Mouse (Mus musculus) adrenal gland, adult 10 weeks (tissue): Measurements from ENCODE around the gene Vmn1r171. TPM values are rescaled to one million over a fixed set of nuclear protein-coding genes. Genes with fewer than 3 reads are reported as not detected.

Experiments used
- polyA plus RNA-seq: library from polyadenylated mRNA; stranded (reverse); fragments of 350-450 nt; fragmentation: Illumina TruSeq; extraction: RNeasy Lipid Tissue Mini Kit (QIAGEN cat#74804); gene quantifications from one replicate; pipeline ENCODE4 v1.2.3, GENCODE M21; 2014; ENCODE audit warnings: low read depth, low replicate concordance

The Vmn1r171 gene
- polyA plus RNA-seq: not detected

GRCm38 (mm10) chr7:23630422-23630821 lies at the start of gene Vmn1r171:
Gene Vmn1r171, plus strand, starts transcription at chr7:23630722.

GRCm38 (mm10) chr7:23605875-23606274 lies 24.6 kb upstream of the Vmn1r171 start, which contains the start of gene Vmn1r170:
Gene Vmn1r170, plus strand, starts transcription at chr7:23606175.

GRCm38 (mm10) chr7:23658016-23658415 lies 27.5 kb downstream of the Vmn1r171 start, which contains the start of gene Vmn1r172:
Gene Vmn1r172, plus strand, starts transcription at chr7:23658316.

Other genes starting within 250 kb of the Vmn1r171 start
- gene Nlrp5, start 244.8 kb upstream of the Vmn1r171 start, polyA plus RNA-seq: not detected
- not detected for gene Vmn1r167, start 123.5 kb upstream of the Vmn1r171 start, polyA plus RNA-seq
- gene Vmn1r168, start 91.0 kb upstream of the Vmn1r171 start, polyA plus RNA-seq: not detected
- gene Vmn1r169, start 55.2 kb upstream of the Vmn1r171 start, polyA plus RNA-seq: not detected
- not detected for gene Vmn1r170, start 24.5 kb upstream of the Vmn1r171 start, polyA plus RNA-seq
- not detected for gene Vmn1r172, start 27.6 kb downstream of the Vmn1r171 start, polyA plus RNA-seq
- not detected for gene Vmn1r173, start 70.0 kb downstream of the Vmn1r171 start, polyA plus RNA-seq
- not detected for gene Vmn1r174, start 121.5 kb downstream of the Vmn1r171 start, polyA plus RNA-seq
- not detected for gene Vmn1r175, start 179.9 kb downstream of the Vmn1r171 start, polyA plus RNA-seq
- not detected for gene Vmn1r176, start 206.7 kb downstream of the Vmn1r171 start, polyA plus RNA-seq
- not detected for gene Vmn1r177, start 235.7 kb downstream of the Vmn1r171 start, polyA plus RNA-seq